Mouse (Mus musculus) heart, embryonic 14.5 days (tissue): ENCODE results near the gene Spn. TPM values are rescaled to one million over a fixed set of nuclear protein-coding genes. Genes with fewer than 3 reads are reported as not detected.

Source experiments
- ATAC-seq: fragments of 200-750 bp; cut with Nextera tagmentation; 2 replicates; pipeline ENCODE4 v1.8.0; 2017; ENCODE audit warnings: low read depth, moderate TSS enrichment; ENCODE audit not compliant: insufficient number of reproducible peaks, insufficient read depth, low FRiP score
- H3K27ac ChIP-seq, 2 experiments: fragments of 200-500 bp in 1 of 2; fragments of 300-500 bp in 1 of 2; sonication (generic) in 1 of 2; replicated peaks in 1 of 2; 2 replicates each; pipeline ENCODE4 v1.5.1; 2012 to 2014; ENCODE audit warnings: low read depth in 2 of 2, low read length in 2 of 2, control low read depth in 1 of 2, mild to moderate bottlenecking in 1 of 2, mixed read lengths in 1 of 2; ENCODE audit not compliant: control insufficient read depth in 1 of 2, insufficient read depth in 1 of 2
- H3K27me3 ChIP-seq: fragments of 300-500 bp; sonication (generic); 2 replicates; pipeline ENCODE4 v1.6.1; 2014; ENCODE audit warnings: mild to moderate bottlenecking, low read length, control low read depth; ENCODE audit not compliant: control insufficient read depth, insufficient read depth
- H3K36me3 ChIP-seq: fragments of 300-500 bp; sonication (generic); 2 replicates; pipeline ENCODE4 v1.6.1; 2014; ENCODE audit warnings: mild to moderate bottlenecking, control low read depth, low read length, mixed read lengths; ENCODE audit not compliant: control insufficient read depth, insufficient read depth
- H3K4me1 ChIP-seq, 2 experiments: fragments of 200-500 bp in 1 of 2; fragments of 300-500 bp in 1 of 2; sonication (generic) in 1 of 2; 2 replicates each; pipeline ENCODE4 v1.6.1; 2012 to 2014; ENCODE audit warnings: low read length in 2 of 2, control low read depth in 1 of 2, mixed read lengths in 1 of 2; ENCODE audit not compliant: control insufficient read depth in 2 of 2, insufficient read depth in 2 of 2
- H3K4me2 ChIP-seq: fragments of 300-500 bp; sonication (generic); 2 replicates; pipeline ENCODE4 v1.6.1; 2014; ENCODE audit warnings: mild to moderate bottlenecking, low read length
- H3K4me3 ChIP-seq, 2 experiments: fragments of 200-500 bp in 1 of 2; fragments of 300-500 bp in 1 of 2; sonication (generic) in 1 of 2; 2 replicates each; pipeline ENCODE4 v1.5.1; 2012 to 2014; ENCODE audit warnings: low read length in 2 of 2, mild to moderate bottlenecking in 2 of 2, control low read depth in 1 of 2, low read depth in 1 of 2, moderate library complexity in 1 of 2; ENCODE audit not compliant: control insufficient read depth in 1 of 2, insufficient read depth in 1 of 2
- H3K9ac ChIP-seq: fragments of 300-500 bp; sonication (generic); 2 replicates; pipeline ENCODE4 v1.6.1; 2014; ENCODE audit warnings: mild to moderate bottlenecking, low read length
- H3K9me3 ChIP-seq: fragments of 300-500 bp; sonication (generic); 2 replicates; pipeline ENCODE4 v1.6.1; 2016; ENCODE audit warnings: low read length, control low read depth; ENCODE audit not compliant: control insufficient read depth
- WGBS: fragments of 180-500 bp; shearing (Covaris S2); extraction: QIAGEN DNeasy Blood & Tissue Kit; methylation state at CpG from one replicate; pipeline ENCODE4 v1.1.7; 2014; 5-methylcytosine and 5-hydroxymethylcytosine counted together
- polyA plus RNA-seq: library from polyadenylated mRNA; unstranded; fragments of >200 nt; fragmentation: Nextera tagmentation; extraction: Ambion mirVana; gene quantifications from 2 replicates; pipeline ENCODE4 v1.2.1, GENCODE M21; 2014

The Spn gene
- polyA plus RNA-seq, 1 experiment from 2014 or later, result 0.12 TPM

DNA sequence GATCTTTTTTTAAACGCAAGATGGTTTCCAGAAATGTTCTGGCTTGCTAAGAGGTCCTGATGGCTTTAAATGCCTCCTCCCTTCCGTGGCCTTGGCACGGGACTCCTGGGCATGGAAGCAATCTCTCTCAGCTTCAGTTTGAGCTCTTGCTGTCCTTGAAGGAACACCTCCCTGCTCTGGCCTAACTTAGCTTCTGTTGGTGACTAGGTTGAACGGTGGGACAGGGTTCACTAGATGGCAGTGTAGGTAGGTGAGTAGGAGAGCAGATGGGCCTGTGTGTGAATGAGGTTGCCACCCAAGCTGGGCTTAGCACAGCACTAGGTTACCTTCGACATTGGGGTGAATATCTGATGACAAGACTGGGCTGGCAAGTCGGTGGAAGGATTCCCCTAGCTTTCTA is 33.7 kb downstream of the Spn start:
- H3K4me2 ChIP-seq, result no peak overlapping the region
- H3K9ac ChIP-seq, result no peak overlapping the region
- no peaks in the 10 kb centered on the region for H3K9me3 ChIP-seq
- no peak for ATAC-seq
- no peak overlapping the region for H3K4me3 ChIP-seq
- peaks cover 0 to 3% of the 10 kb centered on the region in 2 experiments; a peak in 1 of 4 replicates for H3K4me1 ChIP-seq
- no peaks in the 10 kb centered on the region for H3K27me3 ChIP-seq
- no peak overlapping the region for H3K27ac ChIP-seq
- WGBS, result 65% methylated on average over 6 of the region's 6 CpGs
- H3K36me3 ChIP-seq, result no peaks in the 10 kb centered on the region

DNA sequence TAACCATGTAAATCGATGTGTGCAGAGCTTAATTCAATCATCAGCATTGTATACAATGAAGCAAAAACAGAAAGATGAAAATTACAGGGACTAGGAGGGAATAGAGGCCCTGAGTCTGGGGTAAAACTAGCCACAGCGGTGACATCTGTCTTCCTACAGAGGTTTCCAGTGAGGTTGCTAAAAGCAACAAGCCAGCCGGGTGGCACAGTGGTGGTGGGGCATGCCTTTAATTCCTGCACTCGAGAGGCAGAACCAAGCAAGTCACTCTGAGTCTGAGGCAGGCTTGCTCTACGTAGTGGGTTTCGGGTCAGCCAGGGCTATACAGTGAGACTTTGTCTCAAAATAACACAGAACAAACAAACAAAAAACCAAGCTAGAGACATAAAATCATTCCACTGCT is 35.5 kb downstream of the Spn start:
- no peaks in the 10 kb centered on the region for H3K9me3 ChIP-seq
- no peak overlapping the region for H3K4me2 ChIP-seq
- peaks cover 0 to 3% of the 10 kb centered on the region in 2 experiments; a peak in 1 of 4 replicates for H3K4me1 ChIP-seq
- H3K36me3 ChIP-seq, result no peaks in the 10 kb centered on the region
- no peak overlapping the region for H3K4me3 ChIP-seq
- H3K27me3 ChIP-seq, result no peaks in the 10 kb centered on the region
- no peak overlapping the region for H3K27ac ChIP-seq
- WGBS, result 61% methylated on average over 6 of the region's 6 CpGs
- H3K9ac ChIP-seq, result no peak overlapping the region
- no peak for ATAC-seq

DNA sequence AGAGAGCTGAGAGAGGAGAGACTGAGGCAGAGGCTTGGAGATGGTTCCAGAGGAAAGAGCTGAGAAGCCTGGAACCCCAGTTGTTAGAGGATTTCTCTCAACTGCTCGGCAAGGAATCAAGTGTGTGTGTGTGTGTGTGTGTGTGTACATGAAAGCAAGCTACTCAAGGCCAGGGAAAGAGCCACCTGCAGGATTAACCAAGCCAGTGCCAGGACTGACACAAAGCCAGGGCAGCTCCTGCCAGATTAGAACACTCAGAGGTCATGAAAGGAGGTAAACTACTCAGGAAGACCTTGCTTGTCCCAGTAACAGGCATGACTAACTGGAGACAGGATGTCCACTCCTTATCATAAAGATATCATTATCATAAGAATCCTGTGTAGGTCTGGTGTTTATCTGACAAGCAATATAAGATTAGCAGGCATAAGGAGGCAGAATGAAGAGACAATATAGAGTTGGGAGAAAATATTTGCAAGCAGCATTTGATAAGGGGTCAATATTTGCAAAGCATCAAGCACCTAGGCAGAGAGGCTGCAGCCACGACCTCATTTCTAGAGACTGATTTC is 36.1 kb downstream of the Spn start:
- H3K4me2 ChIP-seq, result no peak overlapping the region
- peaks cover 0 to 3% of the 10 kb centered on the region in 2 experiments; a peak in 1 of 4 replicates for H3K4me1 ChIP-seq
- no peaks in the 10 kb centered on the region for H3K27me3 ChIP-seq
- no peak overlapping the region for H3K4me3 ChIP-seq
- H3K36me3 ChIP-seq, result no peaks in the 10 kb centered on the region
- ATAC-seq, result no peak
- no peak overlapping the region for H3K9ac ChIP-seq
- WGBS, result 8% methylated on average over 2 of the region's 2 CpGs
- H3K9me3 ChIP-seq, result no peaks in the 10 kb centered on the region
- no peak overlapping the region for H3K27ac ChIP-seq

DNA sequence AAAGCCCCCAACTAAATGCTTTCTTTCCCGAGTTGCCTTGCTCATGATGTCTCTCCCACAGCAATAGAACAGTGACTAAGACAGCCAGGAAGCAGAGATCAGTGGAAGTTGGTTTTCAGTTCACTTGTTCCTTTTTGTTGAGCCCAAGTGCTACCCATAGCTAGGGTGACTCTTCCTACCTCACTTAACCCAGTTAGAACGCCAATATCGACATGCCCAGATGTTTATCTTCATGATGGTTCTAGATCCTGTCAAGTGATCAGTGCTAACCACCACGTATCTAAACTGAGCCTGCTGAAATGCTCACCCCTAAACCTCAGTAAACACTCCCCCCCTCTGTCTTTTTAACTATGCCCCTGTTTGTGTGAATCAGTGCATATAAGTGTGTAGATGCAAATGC is 38.1 kb downstream of the Spn start:
- no peaks in the 10 kb centered on the region for H3K4me1 ChIP-seq
- WGBS, result 79% methylated on average over 4 of the region's 4 CpGs
- no peaks in the 10 kb centered on the region for H3K27me3 ChIP-seq
- H3K27ac ChIP-seq, result no peak overlapping the region
- H3K9me3 ChIP-seq, result no peaks in the 10 kb centered on the region
- no peak for ATAC-seq
- H3K4me2 ChIP-seq, result no peak overlapping the region
- H3K9ac ChIP-seq, result no peak overlapping the region
- no peak overlapping the region for H3K4me3 ChIP-seq
- no peaks in the 10 kb centered on the region for H3K36me3 ChIP-seq

DNA sequence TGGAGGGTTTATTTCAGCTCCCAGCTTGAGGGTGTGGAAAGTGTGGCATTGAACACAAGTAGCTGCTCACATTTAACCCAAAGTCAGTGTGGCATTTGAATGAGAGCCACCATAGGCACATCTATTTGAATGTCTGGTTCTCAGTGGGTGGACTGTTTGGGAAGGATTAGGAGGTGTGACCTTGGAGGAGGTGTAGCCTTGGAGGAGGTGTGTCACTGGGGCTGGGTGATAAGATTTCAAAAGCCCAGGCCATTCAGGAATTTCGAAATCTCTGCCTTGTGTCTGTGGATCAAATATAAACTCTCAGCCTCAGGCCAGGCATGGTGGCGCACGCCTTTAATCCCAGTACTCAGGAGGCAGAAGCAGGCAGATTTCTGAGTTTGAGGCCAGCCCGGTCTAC is 38.7 kb downstream of the Spn start:
- Histone ChIP-seq H3K9me3 (no peaks in the 10 kb centered on the region), H3K36me3 (no peaks in the 10 kb centered on the region), H3K27ac (no peak overlapping the region), H3K4me2 (no peak overlapping the region), H3K27me3 (no peaks in the 10 kb centered on the region), H3K4me1 (no peaks in the 10 kb centered on the region), H3K4me3 (no peak overlapping the region), H3K9ac (no peak overlapping the region)
- 86% methylated on average over 4 of the region's 4 CpGs for WGBS
- ATAC-seq, result no peak

DNA sequence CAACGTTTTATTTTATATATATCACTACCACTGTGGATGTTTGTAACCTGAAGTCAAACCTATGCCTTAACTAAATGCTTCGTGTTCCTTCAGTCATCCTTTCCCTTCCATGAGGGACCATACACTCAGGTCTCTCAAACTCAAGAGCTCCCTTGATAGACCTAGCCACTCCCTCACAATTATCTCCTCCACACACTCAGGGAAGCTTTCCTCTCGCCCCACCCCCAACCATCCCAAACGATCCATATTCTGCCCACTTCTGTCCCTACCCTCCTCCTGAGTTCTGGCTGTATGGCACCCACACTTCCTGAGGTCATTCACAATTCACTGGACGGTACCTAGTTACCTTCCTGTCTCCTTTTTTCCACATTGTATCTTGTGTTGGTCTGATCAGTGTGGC is 39.1 kb downstream of the Spn start:
- H3K9me3 ChIP-seq, result no peaks in the 10 kb centered on the region
- 65% methylated on average over 5 of the region's 5 CpGs for WGBS
- no peaks in the 10 kb centered on the region for H3K4me1 ChIP-seq
- H3K4me3 ChIP-seq, result no peak overlapping the region
- H3K4me2 ChIP-seq, result no peak overlapping the region
- H3K36me3 ChIP-seq, result no peaks in the 10 kb centered on the region
- ATAC-seq, result no peak
- no peaks in the 10 kb centered on the region for H3K27me3 ChIP-seq
- H3K27ac ChIP-seq, result no peak overlapping the region
- no peak overlapping the region for H3K9ac ChIP-seq

DNA sequence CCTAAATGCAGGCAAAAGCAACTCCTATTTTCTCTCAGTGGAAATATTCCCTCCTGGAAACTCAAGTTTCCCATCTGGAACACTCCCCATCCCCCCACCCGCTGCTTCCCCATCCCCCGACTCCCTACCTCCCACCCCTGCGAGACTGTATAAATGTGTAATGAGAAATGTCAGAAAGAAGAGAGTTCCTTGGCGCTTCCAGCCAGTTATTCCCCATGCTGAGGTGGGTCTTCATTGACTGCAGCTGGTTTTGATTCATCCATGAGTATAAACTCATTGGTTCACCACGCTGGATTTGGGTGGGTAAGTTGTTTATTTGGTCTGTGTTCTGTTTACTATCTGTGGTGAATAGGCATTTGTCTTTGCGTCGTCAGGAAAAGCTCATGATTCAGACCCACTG is 41.2 kb downstream of the Spn start:
- 69% methylated on average over 7 of the region's 7 CpGs for WGBS
- H3K9me3 ChIP-seq, result no peaks in the 10 kb centered on the region
- H3K4me2 ChIP-seq, result no peak overlapping the region
- H3K27me3 ChIP-seq, result no peaks in the 10 kb centered on the region
- H3K4me1 ChIP-seq, result no peaks in the 10 kb centered on the region; a peak in 1 of 4 replicates
- no peak overlapping the region for H3K9ac ChIP-seq
- no peak for ATAC-seq
- no peak overlapping the region for H3K27ac ChIP-seq
- H3K36me3 ChIP-seq, result no peaks in the 10 kb centered on the region
- no peak overlapping the region for H3K4me3 ChIP-seq

DNA sequence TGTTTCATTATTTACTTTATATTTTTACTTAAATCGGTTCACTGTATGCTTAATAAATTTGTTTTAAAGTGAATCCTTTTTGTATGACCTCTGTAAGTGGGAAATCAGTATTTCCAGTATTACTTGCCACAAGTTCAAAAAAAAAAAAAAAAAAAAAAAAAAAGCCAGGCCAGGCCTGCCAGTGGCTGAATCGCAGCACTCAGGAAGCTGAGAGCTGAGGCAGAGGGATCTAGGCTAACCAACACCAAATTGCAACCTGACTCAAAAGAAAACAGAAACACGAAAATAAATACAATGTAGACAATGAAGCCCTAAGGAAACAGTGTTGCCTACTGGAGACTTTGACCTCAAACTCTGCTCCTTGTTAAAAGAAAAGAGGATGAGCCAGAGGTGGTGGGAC is 43.7 kb downstream of the Spn start:
- Histone ChIP-seq H3K9ac (no peak overlapping the region), H3K9me3 (no peaks in the 10 kb centered on the region), H3K4me3 (no peak overlapping the region), H3K27me3 (no peaks in the 10 kb centered on the region), H3K36me3 (no peaks in the 10 kb centered on the region), H3K27ac (no peak overlapping the region), H3K4me2 (no peak overlapping the region), H3K4me1 (peaks cover 3 to 6% of the 10 kb centered on the region in 2 experiments; a peak in 2 of 4 replicates)
- WGBS, result 64% methylated on average over 3 of the region's 3 CpGs
- no peak for ATAC-seq
